Mouse (Mus musculus) MEL (cell line): ENCODE results near the gene Gm2001. TPM values are rescaled to one million over a fixed set of nuclear protein-coding genes. Genes with fewer than 3 reads are reported as not detected.
"Not testable (repeated sequence)": the region's sequence is repeated elsewhere in the genome, so short reads cannot be mapped to it uniquely, and the experiment has no call there.

ENCODE experiments used
- DNase-seq: peaks from one replicate; pipeline ENCODE4 v3.0.0; 2011; ENCODE audit warnings: low read depth, low spot score
- H3K27ac ChIP-seq: 2 replicates; pipeline ENCODE4 v1.5.1; 2012; ENCODE audit warnings: low read depth, mild to moderate bottlenecking, control low read depth, low read length, moderate library complexity; ENCODE audit not compliant: control insufficient read depth
- H3K27me3 ChIP-seq, 2 experiments: fragments of 150-350 bp in 1 of 2; sonication (generic) in 1 of 2; 2 replicates each; pipeline ENCODE4 v1.6.1; 2012; ENCODE audit warnings: low read length in 2 of 2, mild to moderate bottlenecking in 2 of 2, improper control_type of control experiment in 1 of 2, moderate library complexity in 1 of 2; ENCODE audit not compliant: insufficient read depth in 2 of 2, control insufficient read depth in 1 of 2
- H3K36me3 ChIP-seq, 2 experiments: 2 replicates each; pipeline ENCODE4 v1.6.1; 2012 to 2014; ENCODE audit warnings: low read length in 2 of 2, improper control_type of control experiment in 1 of 2, inconsistent platforms in 1 of 2, mild to moderate bottlenecking in 1 of 2; ENCODE audit not compliant: insufficient read depth in 2 of 2, control insufficient read depth in 1 of 2
- H3K4me1 ChIP-seq, 2 experiments: fragments of 150-350 bp in 1 of 2; sonication (generic) in 1 of 2; 2 replicates each; pipeline ENCODE4 v1.6.1; 2012; ENCODE audit warnings: low read length in 2 of 2, improper control_type of control experiment in 1 of 2, mild to moderate bottlenecking in 1 of 2; ENCODE audit not compliant: insufficient read depth in 2 of 2, control insufficient read depth in 1 of 2
- H3K4me3 ChIP-seq, 2 experiments: fragments of 150-350 bp in 1 of 2; sonication (generic) in 1 of 2; 2 replicates each; pipeline ENCODE4 v1.5.1; 2012; ENCODE audit warnings: low read depth in 2 of 2, low read length in 2 of 2, mild to moderate bottlenecking in 2 of 2, moderate library complexity in 2 of 2, control low read depth in 1 of 2, improper control_type of control experiment in 1 of 2; ENCODE audit not compliant: control insufficient read depth in 1 of 2, insufficient read depth in 1 of 2
- H3K79me2 ChIP-seq: 2 replicates; pipeline ENCODE4 v1.6.1; 2012; ENCODE audit warnings: mild to moderate bottlenecking, low read length, moderate library complexity; ENCODE audit not compliant: control insufficient read depth, poor library complexity, insufficient read depth
- H3K9ac ChIP-seq: 2 replicates; pipeline ENCODE4 v1.6.1; 2012; ENCODE audit warnings: low read depth, mild to moderate bottlenecking, control low read depth, low read length, moderate library complexity; ENCODE audit not compliant: control insufficient read depth, poor library complexity, severe bottlenecking
- H3K9me3 ChIP-seq: fragments of 150-350 bp; sonication (generic); replicated peaks from 2 replicates; pipeline ENCODE4 v1.6.1; 2012; ENCODE audit warnings: mild to moderate bottlenecking, low read length, improper control_type of control experiment, moderate library complexity; ENCODE audit not compliant: insufficient read depth
- EP300 ChIP-seq, 2 experiments: IDR thresholded peaks; 2 replicates each; pipeline ENCODE4 v1.6.1; 2011; ENCODE audit warnings: improper control_type of control experiment in 2 of 2, low read length in 2 of 2, low read depth in 1 of 2, mild to moderate bottlenecking in 1 of 2
- polyA plus RNA-seq, 2 experiments: library from polyadenylated mRNA; stranded (reverse) in 1 of 2; unstranded in 1 of 2; fragments of >175 nt in 1 of 2; fragments of >200 nt in 1 of 2; gene quantifications; 2 replicates each; pipeline versions ENCODE4 v1.2.1 to v1.2.4; 2012; ENCODE audit warnings: low replicate concordance in 2 of 2, low read depth in 1 of 2; ENCODE audit not compliant: insufficient read length in 2 of 2, insufficient read depth in 1 of 2, missing spikeins in 1 of 2
- total RNA-seq: library from RNA; depleted of rRNA; stranded (reverse); fragments of 300-350 nt; gene quantifications from 2 replicates; pipeline ENCODE4 v1.2.3, GENCODE M21; 2012; rRNA removed

Gene Gm2001
- total RNA-seq (not detected in 2 replicates), polyA plus RNA-seq (not detected)

GRCm38 (mm10) chr12:87842239-87842638, at the start of gene Gm2001:
TSS of gene Gm2001 (minus strand) at chr12:87842339.
- H3K79me2 ChIP-seq, H3K36me3 ChIP-seq, H3K4me3 ChIP-seq, H3K9ac ChIP-seq, DNase-seq, H3K4me1 ChIP-seq, H3K27ac ChIP-seq, H3K9me3 ChIP-seq, H3K27me3 ChIP-seq: not testable (repeated sequence)

GRCm38 (mm10) chr12:87873772-87874171, 31.6 kb upstream of the Gm2001 start, which contains the start of gene Gm2016:
TSS of gene Gm2016 (plus strand) at chr12:87874072.
- H3K4me3 ChIP-seq, H3K79me2 ChIP-seq, H3K36me3 ChIP-seq, DNase-seq, H3K27ac ChIP-seq, H3K27me3 ChIP-seq, H3K4me1 ChIP-seq, H3K9ac ChIP-seq, H3K9me3 ChIP-seq: not testable (repeated sequence)

- not testable (repeated sequence) for H3K27ac ChIP-seq, H3K79me2 ChIP-seq, H3K36me3 ChIP-seq, H3K27me3 ChIP-seq, DNase-seq, H3K9me3 ChIP-seq, H3K4me1 ChIP-seq, H3K4me3 ChIP-seq, H3K9ac ChIP-seq
These were observed 21.9 kb upstream of the Gm2001 start for GRCm38 (mm10) chr12:87864048-87864447.

- not testable (repeated sequence) for H3K4me1 ChIP-seq, H3K27me3 ChIP-seq, H3K9me3 ChIP-seq, H3K79me2 ChIP-seq, DNase-seq, H3K9ac ChIP-seq, H3K4me3 ChIP-seq, H3K27ac ChIP-seq, H3K36me3 ChIP-seq
These were observed 21.5 kb upstream of the Gm2001 start for GRCm38 (mm10) chr12:87863638-87864037.

GRCm38 (mm10) chr12:87861740-87862692, 19.9 kb upstream of the Gm2001 start:
- not testable (repeated sequence) for H3K9ac ChIP-seq, H3K4me3 ChIP-seq, H3K9me3 ChIP-seq, H3K27ac ChIP-seq, H3K79me2 ChIP-seq, H3K27me3 ChIP-seq, H3K4me1 ChIP-seq, H3K36me3 ChIP-seq
- TF ChIP-seq EP300 (IDR thresholded peaks at IDR 0.05; ENCODE audit: low read depth in 1 of 2, low read length in 2 of 2) = 0 out of 4 replicates have a peak, but pooled peaks of 1 of the 2 experiments have one; percentile 24
- peak; percentile 10 for DNase-seq
